Mouse (Mus musculus): ENCODE data around the gene Tysnd1. TPM values are rescaled to one million over a fixed set of nuclear protein-coding genes. Genes with fewer than 3 reads are reported as not detected.

The Tysnd1 gene
- total RNA-seq, 2 experiments from 2014 or later = 25.9 to 26.6 TPM

DNA sequence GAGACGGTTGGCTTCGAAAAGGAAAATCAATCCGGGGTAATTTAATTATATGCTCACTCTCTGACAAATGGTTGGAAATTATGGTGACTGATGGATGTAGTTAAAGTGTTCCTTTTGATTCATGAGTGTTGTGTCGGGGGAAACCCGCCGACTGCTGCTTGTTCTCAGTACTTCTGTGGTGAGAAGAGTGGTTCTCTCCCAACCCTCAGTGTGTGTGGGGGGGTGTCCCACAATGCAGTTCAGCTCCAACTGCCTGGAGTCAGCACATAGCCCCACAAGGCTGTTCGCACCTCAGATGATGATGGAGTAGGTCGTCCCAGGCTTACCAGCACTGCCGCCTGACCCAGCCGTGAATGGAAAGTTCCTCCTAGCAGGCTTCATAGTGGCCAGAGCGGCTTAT is 33.9 kb downstream of the Tysnd1 start:
- no peak for DNase-seq
- intact Hi-C loops (cut with DNase I) = no loop called here

DNA sequence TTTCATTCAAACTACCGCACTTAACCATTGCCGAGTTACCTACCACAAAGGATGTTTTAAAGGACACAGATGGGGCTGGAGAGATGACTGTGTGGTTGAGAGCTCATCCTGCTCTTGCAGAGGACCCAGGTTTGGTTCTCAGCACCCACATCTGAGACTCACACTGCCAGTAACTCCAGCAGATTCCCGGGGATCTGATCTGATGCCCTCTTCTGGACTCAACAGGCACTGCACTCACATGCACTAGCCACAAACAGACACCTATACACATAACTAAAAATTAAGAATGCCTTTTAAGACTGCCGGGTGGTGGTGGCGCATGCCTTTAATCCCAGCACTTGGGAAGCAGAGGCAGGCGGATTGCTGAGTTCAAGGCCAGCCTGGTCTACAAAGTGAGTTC is 34.9 kb downstream of the Tysnd1 start:
- no peak for DNase-seq
- intact Hi-C loops (cut with DNase I) = no loop called here

DNA sequence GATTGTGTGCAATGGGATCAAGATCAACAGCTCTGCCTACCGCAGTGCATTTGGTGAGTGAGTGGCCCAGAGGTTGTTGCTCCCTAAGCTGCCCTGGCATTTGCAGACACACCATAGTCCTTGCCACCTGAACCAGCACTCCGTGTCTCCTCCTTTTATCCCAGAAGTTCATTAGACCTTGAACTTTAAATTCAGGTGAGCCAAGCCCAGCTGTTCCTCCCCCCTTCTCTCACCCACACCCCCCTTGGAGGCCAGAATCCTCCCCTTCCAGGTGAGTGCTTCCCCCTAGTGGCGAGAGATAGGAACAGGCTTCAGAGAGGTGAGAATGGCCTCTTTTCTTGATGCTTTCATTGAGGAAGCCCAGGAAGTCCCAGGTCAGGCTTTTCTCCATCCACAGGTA is 39.1 kb downstream of the Tysnd1 start:
- intact Hi-C loops (cut with DNase I) = no loop called here
- DNase-seq = peak in 1 of 2 experiments; percentile 55

DNA sequence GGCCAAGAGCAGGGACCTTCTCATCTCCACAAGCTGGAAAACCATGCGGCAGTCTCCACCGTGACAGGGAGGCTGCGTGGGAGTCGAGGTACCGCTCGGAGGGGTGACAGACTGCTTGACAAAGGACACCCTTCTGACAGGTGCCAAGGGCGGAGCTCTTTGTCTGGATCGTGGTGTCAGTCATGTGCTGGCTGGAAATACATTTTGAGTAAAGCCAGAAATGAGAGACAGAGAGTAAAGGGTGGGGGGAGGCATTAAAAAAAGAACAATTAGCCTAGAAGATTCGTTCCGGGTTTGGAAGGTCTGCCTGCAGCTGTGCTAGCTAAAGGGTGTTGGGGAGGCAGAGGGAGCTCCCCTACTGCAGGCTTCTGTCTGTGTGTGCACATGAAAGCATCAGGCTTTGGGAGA is 41.4 kb downstream of the Tysnd1 start:
- intact Hi-C loops (cut with DNase I) = no loop called here
- DNase-seq = no peak

DNA sequence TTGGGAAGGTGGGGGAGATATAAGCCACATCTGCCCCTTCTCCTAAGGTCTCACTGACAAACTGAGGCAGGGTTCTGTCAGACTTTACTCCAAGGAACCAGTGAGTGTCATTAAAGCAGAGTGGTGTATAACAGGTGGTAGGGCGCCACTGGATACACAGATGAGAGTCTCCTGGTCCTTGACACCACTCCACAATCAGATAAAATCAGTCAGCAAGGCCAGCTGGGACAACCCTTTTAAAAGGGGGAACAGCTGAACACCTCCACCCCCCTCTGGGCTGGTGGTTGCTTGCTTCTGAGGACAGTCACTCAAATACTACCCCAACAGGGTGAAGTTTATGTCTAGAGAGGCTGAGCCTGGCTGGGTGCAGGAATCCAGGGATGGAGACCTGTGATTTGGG is 42.2 kb downstream of the Tysnd1 start:
- intact Hi-C loops (cut with DNase I) = no loop called here
- no peak for DNase-seq

DNA sequence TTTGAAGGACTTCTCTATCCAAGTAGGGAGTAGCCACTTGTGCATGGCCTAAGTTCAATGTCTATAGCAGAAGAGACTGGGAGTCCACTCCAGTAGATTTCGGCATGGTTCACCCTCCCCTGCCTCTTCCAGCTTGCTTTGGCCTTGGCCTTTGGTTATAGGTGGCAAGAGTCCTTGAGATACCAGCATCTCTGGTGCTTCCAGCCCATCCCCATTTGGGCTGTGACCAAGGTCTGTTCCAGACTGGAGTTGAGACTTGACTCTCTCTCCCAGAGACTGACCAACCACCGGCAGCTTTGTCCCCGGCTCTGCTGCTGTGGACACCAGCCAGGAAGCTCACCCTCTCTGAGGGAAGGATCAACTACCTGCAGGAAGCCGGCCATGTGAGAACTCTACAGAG is 42.8 kb downstream of the Tysnd1 start:
- no peak for DNase-seq
- intact Hi-C loops (cut with DNase I) = no loop called here

DNA sequence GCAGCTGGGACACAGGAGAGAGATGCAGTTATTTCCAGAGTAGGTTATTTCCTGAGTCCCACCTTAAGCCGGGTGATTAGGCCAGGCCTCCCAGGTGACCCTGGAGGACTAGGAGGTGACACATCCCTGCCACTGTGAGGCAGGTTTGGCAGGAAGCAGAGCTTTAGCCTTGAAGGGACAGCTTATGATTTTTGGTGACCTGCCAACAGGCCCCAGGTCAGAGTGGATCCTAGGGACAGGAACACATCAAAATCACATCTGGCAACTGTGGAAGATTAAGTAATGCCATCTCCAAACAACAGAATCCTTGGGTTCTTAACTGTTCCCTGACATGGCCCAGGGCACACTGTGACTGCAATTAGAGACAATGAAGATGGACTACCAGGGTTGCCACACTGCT is 46.0 kb downstream of the Tysnd1 start:
- DNase-seq = no peak
- intact Hi-C loops (cut with DNase I) = no loop called here

DNA sequence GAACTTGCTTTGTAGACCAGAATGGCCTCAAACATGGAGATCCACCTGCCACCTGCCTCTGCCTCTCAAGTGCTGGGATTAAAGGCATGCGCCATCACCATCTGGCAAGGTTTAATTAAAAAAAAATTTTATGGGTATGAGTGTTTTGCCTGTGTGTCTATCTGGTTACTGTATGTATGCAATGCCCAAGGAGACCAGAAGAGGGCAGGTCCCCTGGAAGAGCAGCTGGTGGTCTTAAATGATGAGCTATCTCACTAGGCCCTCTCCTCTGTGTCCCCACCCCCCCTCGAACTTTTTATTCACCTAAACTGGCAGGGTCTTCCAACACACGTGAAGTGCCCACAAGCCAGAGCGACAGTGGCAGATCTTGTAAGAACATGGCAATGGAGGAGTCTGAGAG is 46.6 kb downstream of the Tysnd1 start:
- intact Hi-C loops (cut with DNase I) = no loop called here
- DNase-seq = no peak

DNA sequence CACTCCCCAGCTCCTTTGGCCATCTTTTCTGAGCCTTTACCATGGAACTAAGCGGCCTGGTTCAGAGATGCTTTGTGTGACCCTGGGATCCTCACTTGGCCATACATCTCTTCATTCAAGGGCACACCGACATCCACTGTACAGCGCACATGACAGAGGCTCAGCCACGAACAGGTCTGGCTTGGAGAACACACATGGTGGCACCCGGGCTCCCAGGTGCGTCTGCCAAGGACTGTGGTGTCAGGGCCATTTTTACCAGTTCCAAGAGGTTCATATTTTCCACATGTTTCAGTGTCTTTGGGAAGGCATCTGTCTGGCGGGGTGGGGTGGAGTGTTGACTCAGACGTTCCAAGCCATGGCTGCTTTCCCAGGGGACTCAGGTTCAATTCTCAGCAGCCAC is 47.0 kb downstream of the Tysnd1 start:
- no peak for DNase-seq
- intact Hi-C loops (cut with DNase I) = no loop called here

DNA sequence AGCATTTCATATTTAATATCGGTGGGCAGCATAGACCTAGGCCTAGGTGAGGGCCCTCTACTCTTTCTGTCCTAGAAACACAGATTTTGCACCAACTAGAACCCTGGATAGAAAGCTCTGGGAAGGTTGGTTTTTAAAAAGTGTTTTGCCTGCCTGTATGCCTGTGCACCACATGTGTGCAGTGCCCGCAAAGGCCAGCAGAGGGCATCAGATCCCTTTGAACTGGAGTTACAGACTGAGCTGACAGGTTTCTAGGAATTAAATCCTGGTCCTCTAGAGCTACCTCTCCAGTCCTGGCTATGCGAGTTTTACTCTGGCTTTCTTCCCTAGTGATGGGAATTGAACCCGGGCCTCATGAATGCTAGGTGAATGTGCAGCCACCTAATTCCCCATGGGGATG is 49.8 kb downstream of the Tysnd1 start:
- intact Hi-C loops (cut with DNase I) = no loop called here
- DNase-seq = peak in 1 of 2 experiments; percentile 53

DNA sequence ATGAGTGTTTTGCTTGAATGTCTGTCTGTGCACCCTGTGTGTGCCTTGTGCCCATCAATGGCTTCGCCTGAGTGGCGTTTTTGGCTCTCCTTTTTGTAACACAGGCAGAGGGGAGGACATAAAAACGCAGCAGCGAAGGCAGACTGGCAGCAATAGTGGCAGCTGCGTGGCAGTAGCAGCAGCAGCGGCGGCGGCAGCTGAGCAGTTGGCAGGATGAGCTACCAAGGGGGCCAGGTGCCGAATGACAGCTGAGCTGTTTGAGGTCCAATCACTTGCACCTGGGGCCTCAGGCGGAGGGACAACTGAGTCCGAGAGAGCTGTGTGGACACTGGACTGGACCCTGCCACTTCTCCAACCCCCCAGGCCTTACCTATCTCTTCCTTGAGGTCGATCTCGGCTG is 52.0 kb downstream of the Tysnd1 start:
- no peak for DNase-seq
- intact Hi-C loops (cut with DNase I) = no loop called here

DNA sequence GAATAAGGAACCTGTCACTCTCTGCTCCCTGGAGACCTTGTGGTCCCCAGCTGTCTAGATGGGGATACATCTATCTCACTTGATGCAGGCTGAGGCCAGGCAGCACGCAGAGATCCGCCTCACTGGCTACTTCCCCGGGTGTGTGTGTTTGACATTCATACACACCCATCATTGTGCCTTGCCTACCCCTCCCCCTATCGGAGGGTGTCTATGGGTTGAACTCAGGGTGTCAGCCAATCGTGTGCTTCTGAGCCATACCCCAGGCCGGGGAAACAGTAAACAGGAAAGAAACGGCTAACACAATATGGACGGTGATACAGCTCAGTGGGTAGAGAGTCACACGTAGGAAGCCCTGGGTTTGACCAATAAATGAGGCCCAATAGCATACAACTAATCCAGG is 54.7 kb downstream of the Tysnd1 start:
- intact Hi-C loops (cut with DNase I) = no loop called here
- DNase-seq = no peak

DNA sequence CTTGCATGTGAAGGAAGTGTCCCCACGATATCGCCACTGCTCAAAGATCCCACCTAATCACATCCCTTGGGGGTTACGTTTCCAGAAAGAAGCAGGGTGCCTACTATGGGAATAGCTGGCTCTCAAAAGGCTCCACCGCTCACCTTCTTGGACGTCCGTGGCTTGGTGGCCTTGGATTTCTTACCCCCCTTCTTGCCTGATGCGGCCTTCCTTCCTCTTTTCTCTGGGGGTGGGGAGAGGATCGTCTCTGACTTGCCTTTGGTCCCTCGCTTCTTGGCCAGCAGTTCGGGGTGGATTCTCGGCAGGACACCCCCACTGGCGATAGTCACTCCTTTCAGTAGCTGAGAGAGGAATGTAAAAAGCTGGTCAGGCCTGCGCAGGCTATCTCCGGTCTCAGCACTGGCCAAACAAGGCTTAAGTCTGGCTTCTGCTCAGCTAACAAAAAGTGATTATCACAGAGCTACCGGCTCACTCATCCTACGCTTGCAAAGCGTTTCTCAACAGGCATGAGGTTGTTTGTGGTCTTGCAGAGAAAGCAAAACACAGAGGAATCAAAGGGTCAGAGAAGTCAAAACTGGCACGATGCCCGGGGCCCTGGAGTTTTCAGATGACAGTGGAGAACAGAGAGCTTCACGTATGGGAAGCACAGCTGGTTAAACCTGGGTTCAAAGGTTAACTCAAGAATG is 56.4 kb downstream of the Tysnd1 start:
- DNase-seq = peak; percentile 40 to 61
- intact Hi-C loops (cut with DNase I) = no loop called here

Other genes with a start within 250 kb of the Tysnd1 start
- gene Eif4ebp2, start 242.9 kb upstream of the Tysnd1 start, total RNA-seq (2021) = 10 to 100 TPM; 89.5 to 93.7 TPM
- 10 to 100 TPM; 19.1 to 22.9 TPM for gene Lrrc20, start 219.7 kb upstream of the Tysnd1 start, total RNA-seq (2021)
- under 1 TPM; 0.07 to 0.10 TPM for gene Npffr1, start 100.0 kb upstream of the Tysnd1 start, total RNA-seq (2021)
- 10 to 100 TPM; 45.1 to 52.5 TPM for gene Ppa1, start 47.0 kb upstream of the Tysnd1 start, total RNA-seq (2021)
- 100 to 1,000 TPM; 144 to 158 TPM for gene Sar1a, start 15.2 kb upstream of the Tysnd1 start, total RNA-seq (2021)
- 10 to 100 TPM; 36.0 to 52.5 TPM for gene Aifm2, start 19.7 kb downstream of the Tysnd1 start, total RNA-seq (2021)
- 10 to 100 TPM; 10.7 to 12.7 TPM for gene H2afy2, start 88.6 kb downstream of the Tysnd1 start, total RNA-seq (2021)